Mouse (Mus musculus) stomach, postnatal 0 days (tissue): Measurements from ENCODE around the gene Vps29. TPM values are rescaled to one million over a fixed set of nuclear protein-coding genes. Genes with fewer than 3 reads are reported as not detected.
A peak's percentile ranks its signal among the peaks of the same experiment; 100 is the strongest.

Source experiments
- ATAC-seq: fragments of 200-750 bp; cut with Nextera tagmentation; 2 replicates; pipeline ENCODE4 v1.8.0; 2017; ENCODE audit not compliant: low FRiP score, low TSS enrichment
- DNase-seq: peaks from one replicate; pipeline ENCODE4 v3.0.0-alpha.2; 2016; ENCODE audit warnings: low spot score
- H3K27ac ChIP-seq: fragments of 300-500 bp; sonication (generic); replicated peaks from 2 replicates; pipeline ENCODE4 v1.5.1; 2014; ENCODE audit warnings: mild to moderate bottlenecking, control low read depth
- H3K27me3 ChIP-seq: fragments of 300-500 bp; sonication (generic); 2 replicates; pipeline ENCODE4 v1.6.1; 2014; ENCODE audit warnings: low read length; ENCODE audit not compliant: control insufficient read depth, insufficient read depth
- H3K36me3 ChIP-seq: fragments of 300-500 bp; sonication (generic); 2 replicates; pipeline ENCODE4 v1.6.1; 2014; ENCODE audit warnings: low read length, mixed read lengths; ENCODE audit not compliant: control insufficient read depth, insufficient read depth
- H3K4me1 ChIP-seq: fragments of 300-500 bp; sonication (generic); replicated peaks from 2 replicates; pipeline ENCODE4 v1.6.1; 2014; ENCODE audit warnings: antibody characterized with exemption; ENCODE audit not compliant: control insufficient read depth, insufficient read depth
- H3K4me2 ChIP-seq: fragments of 300-500 bp; sonication (generic); replicated peaks from 2 replicates; pipeline ENCODE4 v1.6.1; 2014; ENCODE audit warnings: low read depth, mild to moderate bottlenecking, control low read depth, moderate library complexity
- H3K4me3 ChIP-seq: fragments of 300-500 bp; sonication (generic); 2 replicates; pipeline ENCODE4 v1.5.1; 2014; ENCODE audit warnings: low read depth, low read length, control low read depth
- H3K9ac ChIP-seq: fragments of 300-500 bp; sonication (generic); 2 replicates; pipeline ENCODE4 v1.6.1; 2014; ENCODE audit warnings: mild to moderate bottlenecking, low read length, control low read depth, mixed read lengths
- H3K9me3 ChIP-seq: fragments of 300-500 bp; sonication (generic); 2 replicates; pipeline ENCODE4 v1.6.1; 2016; ENCODE audit warnings: low read length; ENCODE audit not compliant: control insufficient read depth
- CTCF ChIP-seq: IDR thresholded peaks from 2 replicates; pipeline ENCODE4 v1.5.1; 2016; ENCODE audit warnings: antibody characterized with exemption, low read depth, mild to moderate bottlenecking, moderate library complexity
- EP300 ChIP-seq: optimal IDR thresholded peaks from 2 replicates; pipeline ENCODE3; 2016; ENCODE audit warnings: antibody characterized with exemption
- WGBS: fragments of 180-500 bp; shearing (Covaris S2); extraction: QIAGEN DNeasy Blood & Tissue Kit; methylation state at CpG from one replicate; pipeline ENCODE4 v1.1.7; 2014; 5-methylcytosine and 5-hydroxymethylcytosine counted together
- polyA plus RNA-seq: library from polyadenylated mRNA; unstranded; fragments of >200 nt; fragmentation: Nextera tagmentation; extraction: Ambion mirVana; gene quantifications from 2 replicates; pipeline ENCODE4 v1.2.1, GENCODE M21; 2015

The Vps29 gene
- polyA plus RNA-seq, 1 experiment from 2014 or later, result 191 TPM

GRCm38 (mm10) chr5:122344260-122344659, 9.9 kb upstream of the Vps29 start:
- peak; percentile 85 for DNase-seq
- no peaks in the 10 kb centered on the region for H3K4me1 ChIP-seq
- H3K9me3 ChIP-seq, result no peaks in the 10 kb centered on the region
- H3K27ac ChIP-seq, result no peak overlapping the region
- H3K4me2 ChIP-seq, result no peak overlapping the region
- no peaks in the 10 kb centered on the region for H3K27me3 ChIP-seq
- no peak overlapping the region for H3K9ac ChIP-seq
- TF ChIP-seq EP300 (no peak), CTCF (peak; percentile 91)
- 4% methylated on average over 5 of the region's 5 CpGs for WGBS
- peak; percentile 76 for ATAC-seq
- no peak overlapping the region for H3K4me3 ChIP-seq
- H3K36me3 ChIP-seq, result no peaks in the 10 kb centered on the region

- Histone ChIP-seq H3K36me3 (no peaks in the 10 kb centered on the region), H3K4me2 (no peak overlapping the region), H3K9me3 (no peaks in the 10 kb centered on the region), H3K4me1 (no peaks in the 10 kb centered on the region), H3K9ac (no peak overlapping the region), H3K4me3 (no peak overlapping the region), H3K27me3 (no peaks in the 10 kb centered on the region), H3K27ac (no peak overlapping the region)
- no peak for DNase-seq
- peak; percentile 32 for TF ChIP-seq CTCF
- TF ChIP-seq EP300, result no peak
- 83% methylated on average over 4 of the region's 4 CpGs for WGBS
- ATAC-seq, result no peak
These were observed 8.4 kb upstream of the Vps29 start for GRCm38 (mm10) chr5:122345777-122346176.

- WGBS, result 1% methylated on average over 52 of the region's 57 CpGs
- H3K4me1 ChIP-seq, result no peaks in the 10 kb centered on the region; the same call in 1 of the 2 replicates
- H3K27ac ChIP-seq, result peak overlapping the region; percentile 81
- H3K9me3 ChIP-seq, result no peaks in the 10 kb centered on the region
- DNase-seq, result no peak
- ATAC-seq, result no peak
- no peaks in the 10 kb centered on the region for H3K27me3 ChIP-seq
- H3K4me2 ChIP-seq, result peak overlapping the region; percentile 84
- no peaks in the 10 kb centered on the region for H3K36me3 ChIP-seq
- peak overlapping the region; percentile 93 for H3K4me3 ChIP-seq
- peak; percentile 42 for TF ChIP-seq CTCF
- TF ChIP-seq EP300, result no peak
- peak overlapping the region; percentile 91 for H3K9ac ChIP-seq
These were observed 411 bp downstream of the Vps29 start for GRCm38 (mm10) chr5:122354492-122355067.

- peaks cover 8% of the 10 kb centered on the region; the same call in 1 of the 2 replicates for H3K36me3 ChIP-seq
- H3K9me3 ChIP-seq, result no peaks in the 10 kb centered on the region
- H3K27me3 ChIP-seq, result no peaks in the 10 kb centered on the region
- H3K4me1 ChIP-seq, result no peaks in the 10 kb centered on the region
- H3K27ac ChIP-seq, result peak within 1 kb of the TSS; percentile 94
- peak within 1 kb of the TSS; percentile 70 for H3K4me3 ChIP-seq
- TF ChIP-seq CTCF (no peak), EP300 (no peak)
- WGBS, result 1% methylated on average over 27 of the region's 46 CpGs
- peak within 1 kb of the TSS; percentile 72 for H3K4me2 ChIP-seq
- DNase-seq (no peak), ATAC-seq (peak; percentile 71)
- peak within 1 kb of the TSS; percentile 78 for H3K9ac ChIP-seq
These were observed 17.5 kb downstream of the Vps29 start, which contains the start of gene Gpn3 for GRCm38 (mm10) chr5:122371591-122372191. Gpn3 (plus strand) TSS chr5:122371876.

- no peaks in the 10 kb centered on the region for H3K9me3 ChIP-seq
- under 1% methylated on average over 53 of the region's 53 CpGs for WGBS
- ATAC-seq (peak; percentile 95), DNase-seq (peak; percentile 98)
- H3K27me3 ChIP-seq, result no peaks in the 10 kb centered on the region
- H3K36me3 ChIP-seq, result peaks cover 8% of the 10 kb centered on the region; the same call in 1 of the 2 replicates
- H3K4me3 ChIP-seq, result peak within 1 kb of the TSS; percentile 70
- TF ChIP-seq EP300 (no peak), CTCF (0 out of 2 replicates have a peak, but pooled peaks have one; percentile 10)
- H3K4me2 ChIP-seq, result peak within 1 kb of the TSS; percentile 72
- peak within 1 kb of the TSS; percentile 94 for H3K27ac ChIP-seq
- H3K9ac ChIP-seq, result peak within 1 kb of the TSS; percentile 78
- no peaks in the 10 kb centered on the region for H3K4me1 ChIP-seq
These were observed 18.1 kb downstream of the Vps29 start, which contains the start of gene Fam216a for GRCm38 (mm10) chr5:122372192-122372769. Fam216a (minus strand) TSS chr5:122372364.

- Histone ChIP-seq H3K9ac (peak overlapping the region; percentile 78), H3K4me3 (peak overlapping the region; percentile 70), H3K36me3 (peaks cover 7% of the 10 kb centered on the region; the same call in 1 of the 2 replicates), H3K27ac (peak overlapping the region; percentile 94), H3K4me1 (no peaks in the 10 kb centered on the region), H3K9me3 (no peaks in the 10 kb centered on the region), H3K27me3 (no peaks in the 10 kb centered on the region), H3K4me2 (peak overlapping the region; percentile 72)
- TF ChIP-seq CTCF (no peak), EP300 (no peak)
- DNase-seq (no peak), ATAC-seq (no peak)
- WGBS, result 6% methylated on average over 5 of the region's 5 CpGs
These were observed 18.7 kb downstream of the Vps29 start for GRCm38 (mm10) chr5:122372878-122373277.
